Mouse (Mus musculus) right cerebral cortex, postnatal 25 days (tissue): ENCODE results near the gene Tectb.

ENCODE experiments used
- DNase-seq: peaks from one replicate; pipeline ENCODE4 v3.0.0; 2022

Tectb gene

DNA sequence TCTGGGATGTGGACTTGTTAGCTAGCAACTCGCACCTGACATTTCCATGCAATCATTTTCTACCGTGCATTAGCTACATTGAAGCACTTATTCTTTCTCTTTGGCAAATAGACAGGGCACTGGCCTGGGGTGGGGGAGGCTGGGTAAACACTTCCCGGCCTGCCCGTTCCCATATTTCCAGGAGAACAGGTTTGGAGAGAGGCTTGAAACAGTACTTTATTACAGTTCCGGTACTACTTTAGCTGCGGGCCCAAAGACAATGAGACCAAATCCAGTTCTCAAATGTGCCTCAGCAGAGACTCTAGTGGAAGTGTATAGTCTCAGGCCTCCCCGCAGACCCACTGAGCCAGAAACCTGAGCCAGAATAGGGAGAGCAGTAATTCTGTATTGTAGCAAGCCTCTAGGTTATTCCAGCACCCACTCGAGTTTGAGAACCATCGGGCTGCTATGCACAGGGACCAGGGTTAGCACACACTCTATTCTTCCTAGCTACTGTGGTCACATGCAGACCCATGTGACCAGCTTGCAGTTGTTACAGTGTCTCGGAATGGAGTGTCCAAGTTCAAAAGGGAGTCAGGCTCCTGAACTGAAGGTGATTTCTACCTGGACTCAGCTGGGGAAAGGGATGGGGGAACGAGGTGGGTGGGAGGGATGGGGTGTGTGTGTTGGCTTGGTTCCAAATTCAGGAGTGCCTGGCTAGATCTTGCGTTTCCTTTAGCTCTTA lies 33.2 kb downstream of the Tectb start:
- DNase-seq = no peak

DNA sequence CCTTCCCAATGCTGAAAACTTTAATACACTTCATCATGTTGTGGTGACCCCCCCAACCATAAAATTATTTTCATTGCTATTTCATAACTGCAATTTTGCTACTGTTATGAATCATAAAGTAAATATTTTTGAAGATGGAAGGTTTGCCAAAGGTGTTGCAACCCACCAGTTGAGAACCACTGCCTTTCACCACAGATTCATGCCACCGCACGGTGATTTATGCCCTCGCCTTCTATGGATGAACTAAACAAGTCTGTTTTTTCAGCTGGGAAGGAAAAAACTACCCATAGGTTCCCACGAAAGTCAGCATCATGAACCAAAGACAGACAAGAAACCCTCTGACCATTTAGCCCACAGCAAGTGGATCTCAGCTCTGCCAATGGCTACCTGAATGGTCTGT lies 36.3 kb downstream of the Tectb start:
- DNase-seq = no peak

DNA sequence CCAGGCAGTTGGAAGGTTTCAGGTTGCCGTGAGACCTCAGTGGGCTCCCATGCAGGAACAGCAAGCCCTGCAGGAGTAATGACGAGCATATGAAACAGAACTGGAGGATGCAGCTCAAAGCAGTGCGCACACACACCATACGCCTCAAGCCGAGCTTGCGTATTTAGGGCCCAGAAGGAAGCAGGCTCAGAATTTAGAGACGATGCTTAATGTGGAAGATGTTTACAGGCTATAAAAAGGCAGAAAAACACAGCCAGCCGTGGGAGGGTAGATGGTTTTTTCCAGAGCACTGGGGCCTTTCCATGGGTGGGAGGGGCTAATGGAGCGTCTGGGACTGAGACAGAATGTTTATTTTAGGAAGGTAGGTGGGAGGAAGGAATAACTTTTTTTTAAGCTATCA lies 36.8 kb downstream of the Tectb start:
- DNase-seq = peak; percentile 77

DNA sequence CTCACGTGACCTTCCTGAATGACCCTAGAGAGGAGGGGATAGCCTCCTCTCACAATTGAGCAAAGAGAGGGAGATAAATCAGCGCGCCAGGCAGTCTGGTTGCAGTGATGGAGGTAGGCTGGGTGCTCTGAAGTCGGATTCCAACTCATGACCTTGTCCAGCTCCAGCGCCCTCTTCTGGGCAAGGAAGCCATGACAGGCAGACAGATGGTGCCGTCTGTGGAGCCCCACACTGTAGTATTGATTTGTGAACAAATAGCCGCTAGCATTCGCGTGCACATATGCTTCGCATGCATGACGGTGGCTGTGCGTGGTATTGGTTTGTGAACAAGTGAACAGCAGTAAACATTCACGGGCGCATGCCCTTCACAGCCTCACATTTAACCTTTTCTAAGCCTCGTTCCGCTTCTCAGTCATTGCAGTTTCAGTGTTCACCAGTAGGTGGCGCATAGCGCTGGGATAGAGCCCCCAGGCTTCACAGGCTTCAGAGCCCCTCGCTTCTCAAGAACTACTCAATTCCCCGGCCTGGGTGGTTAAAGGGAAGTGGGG lies 37.7 kb downstream of the Tectb start:
- DNase-seq = peak; percentile 80

DNA sequence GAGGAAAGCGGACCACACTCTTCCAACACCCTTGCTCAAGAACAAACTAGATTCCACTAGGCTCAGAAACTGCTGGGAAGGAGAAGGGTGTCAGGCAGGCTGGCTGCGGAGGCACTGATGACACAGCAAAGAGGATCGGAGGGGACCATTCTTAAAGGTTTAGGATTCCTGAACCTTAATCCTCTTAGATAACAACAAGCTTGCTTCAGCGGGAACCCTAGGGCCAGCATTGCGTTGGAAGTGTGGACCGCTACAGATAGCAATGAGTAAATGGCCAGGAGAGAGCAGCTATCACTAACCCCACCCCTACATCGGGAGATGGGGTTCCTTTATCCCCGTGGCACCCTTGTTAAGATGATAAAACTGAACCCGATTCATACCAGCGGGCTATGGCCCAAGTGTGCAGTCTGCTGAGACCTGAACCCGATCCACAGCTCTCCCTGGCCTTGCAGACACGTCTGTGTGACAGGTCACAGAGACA lies 38.2 kb downstream of the Tectb start:
- DNase-seq = no peak

DNA sequence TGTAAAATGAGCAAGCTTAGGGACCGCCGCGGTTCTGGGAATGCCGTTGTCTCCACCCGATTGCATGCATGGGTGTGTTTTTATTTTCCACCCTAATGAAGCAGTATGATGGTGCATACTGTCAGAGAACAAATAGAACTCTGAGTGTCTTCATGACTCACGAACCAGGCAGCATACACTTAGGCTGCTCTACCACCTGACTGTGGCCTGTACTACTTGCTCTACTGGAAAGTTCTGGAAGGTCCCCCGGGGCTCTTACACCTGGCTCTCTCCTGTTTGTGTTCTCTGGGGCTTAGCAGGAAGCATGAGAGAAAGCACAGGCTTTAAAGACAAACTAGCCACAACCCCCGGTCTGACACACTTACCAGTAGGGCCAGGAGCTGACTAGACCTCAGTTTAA lies 38.8 kb downstream of the Tectb start:
- DNase-seq = no peak

DNA sequence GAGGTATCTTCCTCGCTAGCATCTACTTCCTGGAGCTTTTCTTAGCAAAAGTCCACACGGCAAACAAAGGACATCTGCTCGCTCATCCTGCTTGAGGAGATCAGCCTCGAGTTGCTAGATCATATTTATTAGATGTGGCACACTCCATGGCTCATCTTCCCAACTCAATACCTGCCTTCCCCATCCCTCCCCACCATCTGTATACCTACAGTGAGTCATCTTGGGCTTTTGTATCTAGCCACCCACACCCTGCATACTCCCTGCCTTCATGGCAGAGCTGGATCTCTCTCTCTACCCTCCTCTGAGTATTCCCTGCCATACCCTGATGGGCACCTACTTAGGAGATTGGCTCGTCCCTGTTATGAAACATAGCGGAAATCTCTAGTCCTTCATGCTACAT lies 40.7 kb downstream of the Tectb start:
- peak; percentile 55 for DNase-seq

DNA sequence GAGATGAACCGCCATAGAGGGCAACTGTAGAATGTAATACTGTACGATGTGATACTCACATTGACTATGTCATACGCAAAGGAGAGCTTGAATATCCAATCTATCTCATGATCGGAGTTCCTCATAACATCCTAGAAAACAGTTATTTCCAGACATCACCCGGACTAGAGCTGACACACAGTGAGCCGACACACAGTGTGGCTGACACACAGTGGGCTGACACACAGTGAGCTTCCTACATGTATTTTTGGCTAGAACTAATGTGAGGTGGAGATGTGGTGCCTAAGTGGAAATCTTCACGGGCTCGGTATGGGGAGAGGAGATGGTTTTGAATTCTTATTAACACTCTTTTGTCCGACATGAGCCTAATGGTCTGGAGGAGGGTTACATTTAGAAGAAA lies 41.7 kb downstream of the Tectb start:
- no peak for DNase-seq

DNA sequence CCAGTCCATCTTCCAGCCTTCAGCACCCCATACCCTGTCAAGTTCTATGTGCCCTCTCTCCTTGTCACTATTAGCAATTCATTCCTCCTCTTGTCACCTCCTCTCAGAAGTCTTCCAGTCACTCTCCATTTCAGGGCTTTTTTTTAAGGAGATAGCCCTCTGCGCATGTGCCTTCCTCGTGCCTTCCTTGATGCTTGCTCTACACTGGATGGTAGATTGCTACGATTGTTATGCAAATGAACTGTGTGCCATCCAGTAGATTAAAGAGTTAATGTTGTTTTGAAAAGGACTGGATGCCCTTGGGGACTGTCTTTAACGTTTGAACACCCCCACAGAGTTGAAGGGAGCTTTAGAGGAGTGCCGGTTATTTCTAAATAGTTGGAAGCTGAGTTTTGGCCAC lies 46.1 kb downstream of the Tectb start:
- no peak for DNase-seq

DNA sequence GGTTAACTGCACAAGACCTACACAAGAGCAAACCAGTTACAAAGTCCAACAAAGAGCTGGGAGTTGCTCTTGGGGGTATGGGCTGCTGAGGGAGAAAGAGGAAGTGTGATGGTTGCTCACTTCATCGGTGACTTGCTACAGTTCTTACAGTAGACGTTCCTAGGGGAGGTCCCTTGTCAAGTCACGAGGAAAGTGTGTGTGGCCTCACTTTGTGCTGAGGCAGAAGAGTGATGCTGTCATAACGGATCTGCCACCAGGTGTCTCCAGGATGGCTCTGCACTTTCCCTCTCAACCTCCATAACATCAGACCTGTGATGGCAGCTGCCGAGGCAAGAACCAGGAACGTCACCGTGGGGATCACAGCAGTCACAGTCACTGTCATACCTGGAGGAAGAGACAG lies 46.6 kb downstream of the Tectb start:
- no peak for DNase-seq

DNA sequence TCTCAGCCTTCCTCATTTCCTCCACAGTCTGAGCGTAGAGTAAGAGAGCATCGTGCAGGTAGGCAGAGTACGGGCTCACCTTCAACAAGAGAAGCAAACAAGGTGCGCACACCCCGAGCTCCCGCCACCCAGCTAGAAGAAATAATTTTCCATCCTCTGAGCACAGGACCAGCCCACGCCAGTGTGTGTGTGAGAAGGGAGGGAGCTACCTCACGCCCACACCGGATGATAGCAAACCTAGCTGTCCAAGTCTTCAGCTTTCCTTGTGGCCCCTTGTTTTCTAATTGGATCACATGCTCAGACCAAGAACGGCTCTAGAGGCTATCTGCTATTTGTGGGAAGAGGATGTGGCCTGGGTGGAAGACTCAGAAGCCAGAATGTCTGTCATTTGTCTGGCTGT lies 50.5 kb downstream of the Tectb start:
- DNase-seq = no peak

DNA sequence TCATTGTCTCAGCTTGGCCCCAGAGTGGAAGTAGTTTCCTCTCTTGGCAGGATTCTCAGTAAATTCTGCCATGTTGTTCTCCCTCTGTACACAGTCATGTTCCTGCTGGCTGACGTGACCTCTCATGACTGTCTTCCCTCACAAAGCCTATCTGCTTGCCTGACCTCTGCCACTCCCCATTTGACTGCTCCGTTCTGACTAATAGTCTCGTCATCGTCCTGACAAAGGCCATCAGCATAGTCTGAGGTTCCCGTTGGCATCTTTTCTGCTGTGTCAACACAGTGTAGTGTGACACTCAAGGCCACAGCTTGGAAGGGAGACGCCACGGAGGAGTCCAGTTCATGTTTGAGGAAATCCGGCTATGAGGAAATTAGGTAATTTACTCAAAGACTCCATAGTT lies 51.6 kb downstream of the Tectb start:
- DNase-seq = no peak

DNA sequence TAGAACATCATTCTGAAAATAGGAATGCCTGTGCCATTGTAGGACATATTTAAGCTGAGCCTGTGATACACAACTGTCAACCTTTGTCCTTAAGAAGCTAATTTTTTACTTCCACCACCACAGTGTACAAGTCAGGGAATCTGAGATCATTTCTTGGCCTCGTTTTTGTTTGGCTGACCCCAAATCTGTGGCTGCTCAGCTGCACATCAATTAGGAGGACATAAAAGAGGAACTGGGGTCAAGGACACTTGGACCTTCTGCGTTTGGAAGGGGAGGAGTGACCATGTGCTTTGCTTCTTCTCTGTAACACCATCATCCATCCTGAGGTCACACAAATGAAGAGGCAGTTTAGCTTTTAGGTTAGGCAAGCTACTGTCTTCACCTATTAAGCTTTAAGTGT lies 55.5 kb downstream of the Tectb start:
- no peak for DNase-seq

DNA sequence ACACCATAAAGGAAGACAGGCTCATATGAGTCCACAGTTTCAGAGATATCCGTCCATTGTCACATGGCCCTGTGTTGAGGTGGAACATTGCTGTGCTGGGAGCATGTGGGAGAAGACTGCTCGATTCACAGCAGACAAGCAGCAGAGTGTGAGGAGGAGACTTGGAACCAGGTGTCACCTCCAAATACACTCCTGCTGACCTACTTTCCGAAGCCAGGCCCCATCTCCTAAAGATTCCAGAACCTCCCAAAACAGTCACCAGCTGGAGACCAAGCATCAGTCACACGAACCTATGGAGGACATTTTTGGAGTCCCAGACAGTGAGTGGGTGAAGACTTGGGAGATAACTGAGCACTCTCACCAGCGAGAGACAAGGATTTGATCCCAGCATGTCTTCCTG lies 56.0 kb downstream of the Tectb start:
- DNase-seq = peak; percentile 47

DNA sequence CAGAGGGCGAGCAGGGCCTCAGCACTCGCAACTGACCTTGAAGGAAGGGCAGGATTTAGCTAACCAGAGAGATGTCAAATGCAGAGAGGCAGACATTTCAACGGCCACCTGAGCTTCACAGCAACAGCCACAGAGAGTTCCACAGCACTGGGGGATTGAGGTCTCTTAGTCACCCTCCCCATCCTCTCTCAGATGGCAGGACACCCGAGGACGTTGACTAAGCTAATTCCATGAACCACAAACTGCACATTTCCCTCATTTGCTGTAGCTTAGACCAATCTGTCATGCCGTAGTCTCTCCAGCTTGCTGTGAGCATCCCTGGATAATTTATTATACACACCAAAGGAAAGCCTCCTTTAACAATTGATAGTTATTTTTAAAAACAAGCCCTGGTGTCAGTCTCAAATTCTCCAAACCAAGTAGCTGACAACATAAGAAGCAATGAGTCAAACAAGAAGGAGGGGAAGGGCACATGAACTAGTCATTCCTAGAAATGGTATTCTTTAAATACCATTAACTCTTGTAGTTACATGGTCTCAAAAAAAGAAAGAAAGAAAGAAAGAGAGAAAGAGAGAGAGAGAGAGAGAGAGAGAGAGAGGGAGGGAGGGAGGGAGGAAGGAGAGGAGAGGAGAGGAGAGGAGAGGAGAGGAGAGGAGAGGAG lies 59.4 kb downstream of the Tectb start:
- no peak for DNase-seq

DNA sequence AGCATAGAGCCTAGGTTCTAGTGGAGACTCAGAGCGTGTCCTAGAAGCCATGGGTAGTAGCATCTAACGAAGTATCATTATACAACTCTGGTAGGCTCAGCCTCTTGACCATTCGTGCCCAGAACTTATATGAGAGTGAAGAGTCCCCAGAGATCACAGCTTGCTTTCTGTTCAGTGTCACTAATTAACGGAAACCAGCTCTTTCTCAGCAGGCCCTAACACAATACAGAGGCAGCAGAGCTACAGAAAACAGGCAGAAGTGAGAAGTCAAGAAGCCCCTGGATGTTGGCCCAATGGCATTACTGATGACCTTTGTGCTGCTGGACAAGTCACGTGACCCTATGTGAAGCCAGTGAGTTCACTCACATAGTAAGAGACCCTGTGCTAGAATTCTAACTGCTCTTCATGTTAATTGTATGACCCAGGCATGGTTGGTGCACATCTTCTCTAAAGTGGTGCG lies 60.7 kb downstream of the Tectb start, which contains the start of gene Gucy2g:
Gene Gucy2g, minus strand, starts transcription at position 51 of the 460 bp plus-strand sequence.
- no peak for DNase-seq

DNA sequence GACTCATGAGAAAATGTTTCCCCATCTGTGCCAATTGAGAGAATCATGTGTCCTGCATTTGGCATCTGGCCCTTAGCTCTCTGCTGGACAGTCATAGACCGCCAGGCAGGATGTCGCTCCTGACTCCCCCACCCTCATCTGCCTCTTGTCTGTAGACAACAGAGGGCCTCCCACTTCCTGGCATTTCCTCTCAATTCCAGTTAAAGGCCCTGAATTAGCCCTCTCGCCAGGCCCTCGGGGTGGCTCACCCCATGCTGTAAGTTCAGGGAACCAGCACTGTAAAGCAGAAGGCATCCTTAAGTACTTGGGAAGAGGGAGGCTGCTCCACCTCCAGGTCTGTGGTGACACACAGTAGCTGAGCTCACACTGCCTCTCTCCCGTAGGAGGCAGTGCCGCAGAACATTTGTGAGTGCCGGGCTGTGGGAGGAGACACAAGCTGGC lies 64.3 kb downstream of the Tectb start:
- DNase-seq = peak; percentile 50
